Mouse (Mus musculus): ENCODE results near the gene Tmem40.

Gene Tmem40

GRCm38 (mm10) chr6:115761995-115762756 is at the start of gene Tmem40:
Gene Tmem40, minus strand, starts transcription at chr6:115762410.
- peak; percentile 70 for DNase-seq (ENCODE audit: low spot score)

- DNase-seq (ENCODE audit: low spot score), result no peak
Measured at GRCm38 (mm10) chr6:115811606-115812005, 49.4 kb upstream of the Tmem40 start.

- DNase-seq (ENCODE audit: low spot score), result peak; percentile 89
Measured at GRCm38 (mm10) chr6:115808488-115809231, 46.5 kb upstream of the Tmem40 start, which contains the start of gene Rpl32. Gene Rpl32, minus strand, starts transcription at chr6:115808747.

GRCm38 (mm10) chr6:115808196-115808487 is 45.9 kb upstream of the Tmem40 start:
- DNase-seq (ENCODE audit: low spot score), result peak; percentile 40

GRCm38 (mm10) chr6:115807464-115808195 is 45.4 kb upstream of the Tmem40 start:
- DNase-seq (ENCODE audit: low spot score), result no peak

- DNase-seq (ENCODE audit: low spot score), result no peak
Measured at GRCm38 (mm10) chr6:115804432-115805192, 42.4 kb upstream of the Tmem40 start.

- DNase-seq (ENCODE audit: low spot score), result peak; percentile 76
Measured at GRCm38 (mm10) chr6:115803541-115804382, 41.6 kb upstream of the Tmem40 start.

GRCm38 (mm10) chr6:115801811-115802210 is 39.6 kb upstream of the Tmem40 start:
- no peak for DNase-seq (ENCODE audit: low spot score)

- no peak for DNase-seq (ENCODE audit: low spot score)
Measured at GRCm38 (mm10) chr6:115792691-115793215, 30.5 kb upstream of the Tmem40 start.

- DNase-seq (ENCODE audit: low spot score), result no peak
Measured at GRCm38 (mm10) chr6:115791842-115792686, 29.9 kb upstream of the Tmem40 start.

GRCm38 (mm10) chr6:115791016-115791415 is 28.8 kb upstream of the Tmem40 start:
- DNase-seq (ENCODE audit: low spot score), result no peak

GRCm38 (mm10) chr6:115782781-115783180 is 20.6 kb upstream of the Tmem40 start:
- no peak for DNase-seq (ENCODE audit: low spot score)

GRCm38 (mm10) chr6:115776363-115776762 is 14.2 kb upstream of the Tmem40 start:
- no peak for DNase-seq (ENCODE audit: low spot score)

- no peak for DNase-seq (ENCODE audit: low spot score)
Measured at GRCm38 (mm10) chr6:115775838-115776237, 13.6 kb upstream of the Tmem40 start.

- peak; percentile 88 for DNase-seq (ENCODE audit: low spot score)
Measured at GRCm38 (mm10) chr6:115774501-115774921, 12.3 kb upstream of the Tmem40 start, which contains the start of gene Cand2. Gene Cand2, plus strand, starts transcription at chr6:115774538.

GRCm38 (mm10) chr6:115773966-115774413 is 11.8 kb upstream of the Tmem40 start:
- DNase-seq (ENCODE audit: low spot score), result peak; percentile 71

GRCm38 (mm10) chr6:115772604-115773003 is 10.4 kb upstream of the Tmem40 start:
- DNase-seq (ENCODE audit: low spot score), result no peak

GRCm38 (mm10) chr6:115772201-115772600 is 10.0 kb upstream of the Tmem40 start:
- no peak for DNase-seq (ENCODE audit: low spot score)

- peak; percentile 72 for DNase-seq (ENCODE audit: low spot score)
Measured at GRCm38 (mm10) chr6:115770852-115771251, 8.6 kb upstream of the Tmem40 start.

Data from yolk sac, embryonic 10.5 days (tissue).